Mouse (Mus musculus) right cerebral cortex, postnatal 4 days (tissue): ENCODE results near the gene Gm20388.

ENCODE experiments used
- DNase-seq: peaks from one replicate; pipeline ENCODE4 v3.0.0-alpha.2; 2022

Gene Gm20388

DNA sequence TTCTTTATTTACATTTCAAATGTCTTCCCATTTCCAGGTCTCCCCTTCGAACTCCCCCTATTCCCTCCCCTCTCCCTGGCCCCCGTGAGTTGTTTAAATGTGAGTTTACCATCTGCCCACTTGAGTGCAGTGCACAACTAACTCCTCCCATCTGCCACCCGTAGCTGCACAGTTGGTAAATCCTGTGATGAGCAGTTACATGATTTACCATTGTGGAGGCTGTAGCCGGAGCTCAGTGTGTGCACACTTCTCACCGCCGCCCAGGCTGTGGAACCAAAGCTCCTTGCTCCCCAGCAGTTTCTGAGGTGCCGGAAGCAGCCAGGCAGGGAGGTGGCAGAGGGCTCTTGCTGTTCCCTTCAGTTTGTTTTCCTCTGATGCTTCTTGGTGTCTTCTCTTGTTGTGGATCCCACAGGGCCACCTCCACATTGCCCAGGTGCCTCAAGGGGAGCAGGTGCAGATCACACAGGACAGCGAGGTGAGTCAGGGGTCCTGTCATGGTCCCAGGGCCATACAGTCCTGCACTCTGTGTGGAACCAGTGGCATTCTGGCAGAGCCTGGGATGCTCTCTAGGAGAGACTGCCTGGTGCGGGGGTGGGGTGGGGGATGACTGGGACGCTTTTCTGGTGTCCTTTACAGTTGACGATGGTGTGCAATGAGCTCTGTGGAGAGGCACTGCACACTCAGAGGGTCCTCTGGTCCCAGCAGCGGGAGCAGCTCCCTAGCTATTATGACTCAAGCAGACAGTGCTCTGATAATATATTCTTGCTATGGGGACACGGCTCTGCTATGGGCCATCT lies 2096.2 kb downstream of the Gm20388 start:
- no peak for DNase-seq

GRCm38 (mm10) chr8:122008395-122008794 lies 2097.8 kb downstream of the Gm20388 start:
- DNase-seq: no peak

- no peak for DNase-seq
Observed at GRCm38 (mm10) chr8:122010638-122011037, 2100.0 kb downstream of the Gm20388 start.

GRCm38 (mm10) chr8:122011066-122011588 lies 2100.5 kb downstream of the Gm20388 start:
- no peak for DNase-seq

- DNase-seq: no peak
Observed at GRCm38 (mm10) chr8:122014606-122015005, 2104.0 kb downstream of the Gm20388 start.

GRCm38 (mm10) chr8:122018046-122018831 lies 2107.6 kb downstream of the Gm20388 start:
- DNase-seq: no peak

DNA sequence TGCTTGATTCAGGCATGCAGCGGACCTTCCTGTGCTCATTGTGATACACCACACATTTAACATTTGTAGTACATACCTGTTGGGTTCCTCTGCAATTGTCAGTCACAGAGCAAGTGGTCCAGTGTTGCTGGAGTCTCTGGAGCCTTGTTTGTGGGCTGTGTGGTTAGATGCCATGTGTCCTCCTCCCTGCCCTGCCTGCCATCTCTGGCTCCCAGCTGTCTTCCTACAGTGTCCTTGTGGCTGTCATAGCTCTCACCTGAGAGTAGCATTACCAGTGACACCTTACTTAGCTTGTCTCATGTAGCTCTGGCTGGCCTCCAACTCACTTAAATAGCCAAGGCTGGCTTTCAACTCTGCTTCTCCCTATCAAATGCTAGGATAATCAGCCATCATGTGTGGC lies 2108.5 kb downstream of the Gm20388 start:
- DNase-seq: no peak

DNA sequence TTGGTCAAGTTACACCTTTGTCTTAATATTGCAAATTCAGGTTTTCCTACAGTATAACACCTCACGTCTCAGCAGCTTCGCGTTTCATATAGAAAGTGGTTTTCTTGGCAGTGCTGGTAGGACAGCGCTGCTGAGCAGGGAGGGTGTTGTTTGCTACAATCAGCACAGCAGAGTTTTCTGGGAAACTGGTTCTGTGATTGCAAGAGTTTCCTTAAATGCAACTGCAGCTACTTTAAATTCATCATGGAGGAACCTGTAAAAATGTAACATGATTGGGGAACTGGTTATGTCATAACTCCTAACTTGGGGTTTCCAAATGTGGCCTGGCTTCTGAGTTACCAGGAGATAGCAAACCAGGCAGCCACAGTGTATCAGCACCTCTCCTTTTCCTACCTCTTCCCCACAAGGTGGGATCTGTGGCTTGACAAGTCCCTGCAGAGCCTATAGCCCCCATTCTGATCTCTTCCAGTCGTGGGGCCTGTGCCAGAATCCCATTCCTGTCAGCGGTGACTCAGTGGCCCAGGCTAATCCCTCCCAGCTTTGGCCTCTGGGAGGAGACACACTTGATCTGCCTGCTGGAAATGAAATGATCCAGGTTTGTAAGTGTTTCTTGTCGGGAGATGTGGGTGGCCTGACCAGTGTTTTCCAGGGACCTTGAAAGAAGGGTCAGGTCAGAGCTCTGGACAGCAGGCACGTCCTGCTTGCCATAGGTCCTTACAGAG lies 2109.6 kb downstream of the Gm20388 start:
- DNase-seq: no peak

GRCm38 (mm10) chr8:122021725-122022124 lies 2111.1 kb downstream of the Gm20388 start:
- DNase-seq: no peak

DNA sequence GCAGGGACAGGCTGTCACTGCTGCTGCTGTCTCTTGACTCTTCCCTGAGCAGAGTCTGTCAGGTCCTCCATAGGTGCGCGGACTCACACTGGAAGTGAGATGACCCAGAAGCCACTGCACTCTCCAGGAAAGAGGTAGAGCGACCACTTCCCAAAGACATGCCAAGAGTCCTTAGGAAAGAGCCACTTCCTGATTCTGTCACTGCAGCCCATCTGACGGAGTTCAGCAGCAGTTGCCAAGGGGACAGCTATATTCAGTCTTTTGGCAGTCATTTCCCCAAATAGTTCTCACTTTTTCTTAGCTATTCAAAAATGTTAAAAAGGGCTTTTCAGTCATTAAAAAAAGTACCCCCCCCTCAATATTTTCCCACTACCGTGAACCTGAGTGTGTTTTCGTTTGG lies 2111.6 kb downstream of the Gm20388 start:
- no peak for DNase-seq

- DNase-seq: no peak
Observed at GRCm38 (mm10) chr8:122022705-122023104, 2112.1 kb downstream of the Gm20388 start.

GRCm38 (mm10) chr8:122025546-122025945 lies 2114.9 kb downstream of the Gm20388 start:
- DNase-seq: no peak

GRCm38 (mm10) chr8:122028116-122028515 lies 2117.5 kb downstream of the Gm20388 start:
- no peak for DNase-seq

GRCm38 (mm10) chr8:122030965-122031364 lies 2120.3 kb downstream of the Gm20388 start:
- no peak for DNase-seq

DNA sequence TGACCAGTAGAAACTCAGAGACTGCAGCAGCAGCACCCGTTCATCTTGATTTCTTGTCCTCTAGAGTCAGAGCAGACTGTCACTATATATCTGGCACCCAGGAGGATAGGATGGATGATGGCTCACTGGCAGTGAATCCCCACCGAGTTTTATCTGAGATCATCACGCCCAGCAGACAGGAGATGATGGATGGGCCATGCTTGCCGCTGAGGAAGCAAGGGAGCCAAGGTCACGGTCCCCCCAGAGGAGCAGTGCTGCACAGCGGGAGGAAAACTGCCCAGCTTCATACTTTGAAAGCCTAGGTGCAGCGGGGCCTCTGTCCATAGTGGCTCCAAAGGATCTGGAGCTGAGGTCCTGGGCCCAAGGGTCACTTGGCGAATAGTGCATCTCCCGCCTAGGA lies 2122.1 kb downstream of the Gm20388 start:
- no peak for DNase-seq

DNA sequence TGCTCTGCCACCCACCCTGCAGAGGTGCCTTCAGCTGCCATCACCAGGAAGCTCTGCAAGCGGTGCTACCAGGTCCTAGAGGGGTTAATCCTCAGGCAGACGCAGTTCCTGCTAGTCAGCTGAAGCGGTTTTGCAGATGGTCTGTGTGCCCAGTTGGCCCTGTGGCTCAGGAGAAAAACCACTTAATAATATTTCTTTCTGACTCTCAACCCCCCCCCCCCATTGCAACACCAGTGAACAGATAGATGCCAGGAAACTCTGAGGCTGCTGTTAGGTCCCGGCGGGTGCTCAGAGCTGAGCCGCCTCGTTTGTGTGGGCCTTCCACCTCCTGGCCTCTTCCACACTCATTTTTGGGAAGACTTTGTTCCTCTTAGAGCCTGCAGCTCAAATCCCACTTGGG lies 2124.9 kb downstream of the Gm20388 start:
- no peak for DNase-seq

DNA sequence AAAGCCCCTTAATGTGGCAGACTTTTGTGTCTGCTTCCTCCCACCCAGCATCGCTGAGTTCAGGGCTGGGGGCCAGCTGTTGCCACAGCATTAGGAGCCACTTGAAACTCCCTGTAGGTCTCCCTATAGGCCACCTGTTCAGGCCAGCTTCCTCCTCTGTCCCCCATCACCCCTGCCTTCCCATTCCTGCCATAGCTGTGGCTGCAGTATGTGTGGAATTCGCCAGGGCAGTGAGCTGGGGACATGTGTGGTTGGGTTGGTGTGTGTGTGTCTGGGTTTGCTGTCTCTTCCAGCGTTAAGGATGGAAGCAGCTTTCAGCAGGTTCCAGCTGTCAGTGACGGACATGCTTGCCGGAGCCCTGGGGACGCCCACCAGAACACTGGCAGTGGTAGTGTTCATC lies 2125.7 kb downstream of the Gm20388 start:
- DNase-seq: no peak

GRCm38 (mm10) chr8:122037279-122037678 lies 2126.6 kb downstream of the Gm20388 start:
- DNase-seq: no peak

- DNase-seq: no peak
Observed at GRCm38 (mm10) chr8:122038076-122038475, 2127.4 kb downstream of the Gm20388 start.

GRCm38 (mm10) chr8:122039452-122039851 lies 2128.8 kb downstream of the Gm20388 start:
- DNase-seq: no peak

DNA sequence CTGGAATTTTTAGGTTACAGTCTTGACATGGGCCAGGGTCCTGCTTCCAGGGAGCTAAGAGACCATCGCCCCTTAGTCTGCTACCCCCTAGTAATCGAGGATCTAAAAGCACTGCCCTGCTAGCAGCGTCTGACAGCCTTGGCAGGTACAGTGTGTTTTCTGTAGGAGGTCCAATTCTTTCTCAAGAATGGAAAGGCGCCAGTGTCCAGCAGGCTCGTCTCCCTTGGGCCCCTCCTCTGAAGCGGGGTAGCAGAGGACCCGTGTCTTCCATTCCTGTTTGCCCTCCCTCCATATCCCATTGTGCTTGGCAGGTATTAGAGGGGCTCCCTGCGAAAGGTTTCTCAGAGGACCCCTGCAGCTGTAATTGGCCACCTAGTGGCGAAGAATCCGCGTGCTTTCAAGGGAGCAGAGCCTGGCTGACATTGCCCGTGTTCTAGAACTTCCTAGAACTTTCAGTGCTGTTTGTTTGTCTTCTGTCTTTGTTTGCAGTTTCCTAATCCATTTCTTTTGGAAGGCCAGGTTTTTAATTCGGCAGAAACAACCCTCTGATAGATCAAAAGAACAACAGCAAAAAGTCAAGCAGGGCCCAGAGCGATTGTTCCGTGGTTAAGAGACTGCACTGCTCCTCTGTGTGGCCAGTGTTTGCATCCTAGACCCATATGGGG lies 2136.7 kb downstream of the Gm20388 start:
- DNase-seq: no peak

DNA sequence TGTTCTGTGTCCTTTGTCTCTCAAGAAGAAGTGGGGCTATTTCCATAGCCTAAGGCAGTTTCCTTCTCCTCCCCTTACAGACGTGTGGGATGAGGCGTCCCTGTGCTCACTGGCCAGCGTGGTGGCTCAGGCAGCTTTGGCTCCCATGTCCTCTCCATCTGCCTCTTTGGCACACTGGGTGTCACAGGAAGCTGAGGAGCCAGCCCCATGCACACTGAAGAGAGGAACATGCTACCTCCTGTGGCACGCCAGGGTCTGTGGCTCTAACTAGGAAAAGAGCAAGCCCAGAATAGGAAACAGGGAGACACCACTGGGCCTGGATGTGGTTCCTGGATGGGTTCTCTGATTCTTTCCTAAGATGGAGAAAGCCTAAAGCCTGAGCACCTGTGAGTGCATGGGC lies 2138.6 kb downstream of the Gm20388 start:
- no peak for DNase-seq

DNA sequence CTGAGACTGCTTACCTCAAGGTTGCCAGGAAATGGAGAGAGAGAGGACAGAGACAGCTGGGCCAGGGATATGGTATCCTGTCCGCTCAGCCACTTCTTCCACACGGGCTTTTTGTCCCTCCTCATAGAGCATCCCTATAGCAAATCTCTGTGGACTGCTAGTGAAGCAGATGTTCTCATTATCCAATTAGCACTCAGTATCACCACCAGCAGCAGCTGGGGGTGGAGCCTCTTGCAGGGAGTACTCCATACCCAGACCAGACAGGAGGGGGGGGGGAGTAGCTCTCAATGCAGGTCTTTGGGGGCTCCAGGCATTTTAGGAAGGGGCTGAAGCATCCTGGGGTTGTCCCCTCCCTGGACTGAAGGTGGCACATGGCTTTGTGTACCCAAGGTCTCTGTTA lies 2139.3 kb downstream of the Gm20388 start:
- DNase-seq: no peak
